Mouse (Mus musculus): Measurements from ENCODE around the gene Unc45b. TPM values are rescaled to one million over a fixed set of nuclear protein-coding genes. Genes with fewer than 3 reads are reported as not detected.

Gene Unc45b
- not detected for polyA plus RNA-seq (2017; shearing (Covaris generic))

DNA sequence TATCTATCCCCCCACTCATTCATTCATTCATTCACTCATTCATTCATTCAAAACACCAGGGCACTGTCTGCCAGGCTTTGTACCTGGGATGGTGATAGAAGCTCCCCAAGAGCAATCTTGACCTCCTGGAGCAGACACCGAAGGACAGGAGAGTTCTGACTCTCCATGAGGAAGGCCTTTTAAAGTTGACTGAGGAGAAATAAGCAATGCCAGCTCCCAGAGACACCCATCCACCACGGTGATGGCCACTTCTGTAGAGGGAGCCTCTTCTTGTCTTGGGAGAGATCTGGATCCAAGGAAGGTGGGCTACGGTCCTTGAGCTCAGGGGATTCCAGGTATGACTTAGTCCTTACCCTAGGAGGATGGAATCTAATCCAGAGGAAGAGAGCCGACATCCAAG lies at the start of gene Unc45b:
Gene Unc45b, plus strand, starts transcription at position 301 of the 400 bp plus-strand sequence.

DNA sequence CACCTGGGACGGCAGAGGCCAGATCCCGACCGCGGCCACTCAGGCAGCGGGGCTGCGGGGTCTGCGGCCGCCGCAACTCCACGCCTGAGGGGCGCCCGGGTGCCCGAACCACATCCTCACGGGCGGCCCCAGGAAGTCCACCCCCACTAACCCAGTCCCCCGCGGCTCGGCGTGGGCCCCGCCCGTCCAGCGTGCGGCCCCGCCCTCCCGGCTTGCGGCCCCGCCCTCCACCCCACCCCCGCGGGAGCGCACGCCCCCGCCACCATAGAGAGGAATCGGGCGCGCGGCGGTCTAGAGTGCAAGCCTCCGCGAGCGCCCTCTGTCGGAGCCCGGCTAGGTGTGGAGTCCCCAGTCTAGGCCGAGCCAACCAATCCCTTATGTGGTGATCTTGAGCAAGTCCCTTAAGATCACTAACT lies 39.3 kb upstream of the Unc45b start, which contains the start of gene Rffl:
Gene Rffl, minus strand, starts transcription at position 180 of the 416 bp plus-strand sequence.

DNA sequence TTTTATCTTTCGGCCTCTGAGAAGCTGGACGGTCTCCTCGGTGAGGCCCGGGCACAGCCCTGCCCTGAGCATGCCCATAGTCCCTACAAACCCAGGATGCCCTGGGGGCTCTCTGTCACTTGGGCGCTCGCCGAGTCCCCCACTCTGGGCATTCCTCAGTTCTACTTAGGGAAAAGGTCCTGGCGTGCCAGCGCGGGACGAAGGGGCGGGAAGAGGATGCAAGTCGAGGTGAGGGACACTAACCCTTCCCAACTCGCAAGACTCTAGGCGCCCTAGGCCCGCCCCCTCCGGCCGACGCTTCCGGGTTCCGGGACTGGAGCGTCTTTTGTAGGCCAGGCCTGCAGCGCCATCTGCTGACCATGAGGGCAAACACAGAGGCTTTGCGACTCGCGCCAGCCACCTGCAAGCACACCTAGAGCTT lies 20.0 kb upstream of the Unc45b start, which contains the start of gene Rad51d:
Gene Rad51d, minus strand, starts transcription at position 273 of the 421 bp plus-strand sequence.

DNA sequence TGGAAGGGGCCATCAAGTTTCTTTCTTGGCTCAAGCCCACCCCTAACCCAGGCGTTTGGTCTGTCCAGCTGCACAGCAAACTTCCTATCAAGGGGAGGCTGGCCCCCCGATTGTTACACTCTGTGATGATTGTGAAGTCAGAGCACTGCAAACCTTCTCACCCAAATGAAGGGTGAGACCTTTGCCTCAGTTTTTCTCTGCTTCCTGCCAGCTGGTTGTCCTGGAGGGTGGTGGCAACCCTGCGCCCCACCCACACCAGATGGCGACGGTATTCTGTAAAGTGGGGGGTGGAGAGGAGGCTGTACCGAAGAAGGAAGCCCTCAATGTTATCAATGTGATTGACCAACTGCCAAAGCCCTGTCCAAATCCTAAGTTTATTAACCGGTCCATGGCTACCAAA lies 18.4 kb upstream of the Unc45b start, which contains the start of gene Fndc8:
Gene Fndc8, plus strand, starts transcription at position 189 of the 400 bp plus-strand sequence.

DNA sequence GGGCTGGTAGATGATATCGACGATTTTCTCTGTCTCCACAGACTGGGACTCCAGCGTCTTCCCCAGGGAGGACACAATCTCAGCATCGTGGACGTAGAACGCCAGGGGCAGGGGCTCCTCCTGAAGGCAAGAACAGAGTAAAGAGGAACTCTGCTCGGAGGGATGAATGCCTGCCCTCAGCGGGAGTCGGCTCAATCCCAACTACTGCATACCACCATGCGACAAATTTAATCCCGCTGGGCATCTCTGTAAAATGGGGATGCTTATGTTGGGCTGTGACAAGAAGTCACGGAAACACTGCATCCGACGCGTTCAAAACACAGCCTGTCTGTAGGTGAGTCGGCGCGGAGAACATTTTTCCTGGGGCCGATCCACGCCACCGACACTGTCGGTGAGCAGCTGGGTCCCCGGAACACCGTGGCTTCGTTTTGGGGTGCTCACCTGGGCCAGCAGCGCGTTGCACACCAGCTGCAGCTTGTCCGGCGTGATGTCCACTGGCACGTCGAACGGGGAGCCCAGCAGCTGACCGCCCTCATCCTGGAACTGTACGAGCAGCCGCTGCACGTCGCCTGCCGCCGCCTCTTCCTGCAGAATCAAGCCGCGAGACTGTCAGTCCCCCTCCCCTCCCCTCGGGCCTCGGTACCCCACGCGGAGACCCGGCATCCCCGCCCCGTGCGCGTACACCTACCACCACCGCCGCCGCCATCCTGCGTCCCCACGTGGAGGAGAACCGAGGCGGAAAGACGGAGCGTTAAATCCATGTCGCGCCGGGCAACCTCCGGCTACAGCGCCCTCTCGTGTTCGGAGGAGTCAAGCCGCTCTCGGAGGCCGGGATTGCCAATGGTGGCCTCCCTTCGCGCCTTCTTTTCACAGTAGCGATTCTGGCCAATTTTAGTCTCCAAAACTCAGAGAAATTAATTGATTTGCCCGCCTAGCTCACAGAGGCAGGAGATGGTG lies 2.4 kb upstream of the Unc45b start, which contains the start of gene Nle1:
Gene Nle1, minus strand, starts transcription at position 761 of the 957 bp plus-strand sequence.

DNA sequence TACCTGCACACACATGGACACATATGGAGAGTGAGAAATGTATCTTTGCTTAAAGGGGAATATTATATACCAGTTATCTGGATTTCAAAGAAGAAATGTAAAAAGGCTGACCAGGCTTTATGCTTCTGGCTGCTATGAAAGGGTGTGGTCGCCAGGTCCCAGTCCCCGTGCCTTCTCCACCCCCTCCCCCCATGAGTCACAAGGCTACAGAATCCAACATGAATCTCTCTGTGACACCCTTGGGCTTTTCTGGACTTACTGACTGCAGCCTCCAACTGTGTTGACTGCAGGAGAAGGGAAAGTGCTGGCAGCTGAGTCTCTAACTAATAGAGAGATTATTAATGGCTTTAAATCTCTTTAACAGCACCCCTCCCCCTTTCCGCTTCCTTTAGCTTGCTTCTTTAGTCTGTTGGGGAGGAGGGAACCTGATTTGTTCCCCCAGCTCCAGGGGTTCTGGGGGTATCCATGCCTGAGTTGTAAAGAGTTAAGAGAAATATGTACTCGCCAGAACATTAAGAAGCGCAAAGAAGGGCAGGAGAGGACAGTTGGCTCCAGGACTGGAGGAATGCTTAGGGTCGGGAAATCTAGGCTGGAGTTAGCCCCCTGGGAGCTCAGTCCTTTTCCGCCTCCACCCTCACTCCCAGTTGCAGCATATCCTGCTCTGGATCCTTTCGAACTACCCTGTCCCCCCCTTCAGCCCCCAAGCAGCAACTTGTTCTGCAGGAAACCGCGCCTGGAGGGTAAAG lies 40.6 kb downstream of the Unc45b start, which contains the start of gene Slfn5:
Gene Slfn5, plus strand, starts transcription at position 614 of the 746 bp plus-strand sequence.

DNA sequence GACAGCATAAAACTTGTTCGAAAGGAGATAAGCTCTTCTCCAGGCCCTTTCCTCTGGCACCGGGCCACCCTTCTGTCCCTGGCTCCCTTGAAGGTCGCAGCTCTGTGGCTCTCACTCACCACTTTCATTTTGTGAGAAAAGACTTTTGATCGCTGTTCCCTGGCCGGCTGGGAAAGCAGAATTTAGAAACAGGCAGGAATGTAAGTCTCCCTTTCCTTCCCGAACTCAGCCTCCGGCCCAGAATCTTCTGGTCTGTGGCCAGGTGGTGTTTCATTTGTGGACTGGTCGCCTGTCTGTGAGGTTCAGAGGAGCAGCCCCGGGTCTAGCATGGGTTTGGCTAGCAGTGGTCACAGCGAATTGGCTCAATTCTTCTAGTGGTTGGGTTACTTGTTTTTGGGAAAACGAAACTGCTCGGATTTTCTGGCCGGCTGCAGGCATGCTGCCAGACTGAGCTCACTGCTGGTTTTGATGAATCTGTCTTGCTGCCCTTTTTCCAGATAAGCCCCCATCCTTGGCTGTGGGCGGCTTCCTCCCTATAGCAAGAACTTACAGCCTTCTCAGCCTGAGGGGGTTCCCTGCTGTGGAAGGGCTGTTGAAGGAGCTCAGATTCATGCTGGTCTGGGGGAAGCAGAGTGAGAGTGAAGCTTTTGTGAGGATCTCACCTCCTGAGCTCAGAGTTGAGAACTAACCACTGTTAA lies 81.3 kb downstream of the Unc45b start, which contains the start of gene Slfn9:
Gene Slfn9, minus strand, starts transcription at position 362 of the 698 bp plus-strand sequence.

Other genes starting within 250 kb of the Unc45b start
- gene Cct6b, start 146.2 kb upstream of the Unc45b start, polyA plus RNA-seq (2017; shearing (Covaris generic)) = 0.77 TPM
- gene Zfp830, start 146.2 kb upstream of the Unc45b start, polyA plus RNA-seq (2017; shearing (Covaris generic)) = 42.9 TPM
- gene Lig3, start 129.4 kb upstream of the Unc45b start, polyA plus RNA-seq (2017; shearing (Covaris generic)) = 42.4 TPM
- gene Rffl, start 39.3 kb upstream of the Unc45b start, polyA plus RNA-seq (2017; shearing (Covaris generic)) = 16.7 TPM
- 40.0 TPM for gene Rad51d, start 19.9 kb upstream of the Unc45b start, polyA plus RNA-seq (2017; shearing (Covaris generic))
- not detected for gene Fndc8, start 18.4 kb upstream of the Unc45b start, polyA plus RNA-seq (2017; shearing (Covaris generic))
- 38.4 TPM for gene Nle1, start 2.1 kb upstream of the Unc45b start, polyA plus RNA-seq (2017; shearing (Covaris generic))
- 51.3 TPM for gene Slfn5, start 40.8 kb downstream of the Unc45b start, polyA plus RNA-seq (2017; shearing (Covaris generic))
- gene Slfn9, start 81.3 kb downstream of the Unc45b start, polyA plus RNA-seq (2017; shearing (Covaris generic)) = 22.9 TPM
- 153 TPM for gene Slfn8, start 110.3 kb downstream of the Unc45b start, polyA plus RNA-seq (2017; shearing (Covaris generic))
- gene Slfn2, start 154.6 kb downstream of the Unc45b start, polyA plus RNA-seq (2017; shearing (Covaris generic)) = 684 TPM
- gene Slfn1, start 206.3 kb downstream of the Unc45b start, polyA plus RNA-seq (2017; shearing (Covaris generic)) = 220 TPM